Mouse (Mus musculus): ENCODE data around the gene Pacrg. TPM values are rescaled to one million over a fixed set of nuclear protein-coding genes. Genes with fewer than 3 reads are reported as not detected.

Gene Pacrg
- total RNA-seq, 2 experiments from 2014 or later, result 10.6 to 13.6 TPM

DNA sequence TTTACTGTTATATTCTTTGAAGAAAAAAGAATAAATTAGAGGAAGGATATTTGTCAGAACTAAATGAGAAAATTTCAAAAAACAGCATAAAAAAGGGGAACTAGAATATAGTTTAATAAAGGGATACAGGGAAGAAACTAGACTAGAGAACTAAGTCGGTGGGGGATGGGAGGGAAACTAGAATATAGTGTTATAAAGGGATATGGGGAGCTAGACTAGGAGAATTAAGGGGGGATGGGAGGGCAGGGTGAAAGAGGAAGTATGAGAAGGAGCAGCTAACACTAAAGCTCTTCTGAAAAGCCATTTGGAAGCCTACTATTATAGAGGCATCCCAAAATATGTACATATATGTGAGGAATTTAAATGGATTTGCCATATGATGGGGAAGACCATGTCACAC is 75.8 kb downstream of the Pacrg start:
- intact Hi-C loops (cut with DNase I), result no loop called here
- no peak for DNase-seq (ENCODE audit: extremely low spot score in 1 of 2, low spot score in 2 of 2)

DNA sequence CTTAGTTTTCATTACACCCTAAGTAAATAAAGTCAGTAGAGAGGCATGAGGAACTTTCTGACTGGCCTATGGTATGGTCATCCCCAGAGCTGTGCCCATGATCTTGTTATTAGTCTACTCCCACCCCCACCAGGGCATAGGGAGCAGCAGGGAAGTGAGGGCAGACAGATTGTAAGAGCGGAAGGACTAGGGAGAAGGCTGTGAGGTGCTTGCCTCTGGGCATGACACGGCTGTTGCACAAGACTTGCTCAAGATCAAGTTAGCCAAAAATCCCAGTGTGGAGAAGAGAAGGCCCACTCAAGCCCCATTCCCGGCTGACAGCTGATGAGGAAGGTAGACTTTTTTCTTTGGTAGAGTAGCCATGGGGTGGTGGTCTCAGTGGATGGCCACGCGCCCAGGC is 82.7 kb downstream of the Pacrg start:
- DNase-seq (ENCODE audit: extremely low spot score in 1 of 2, low spot score in 2 of 2), result no peak
- intact Hi-C loops (cut with DNase I), result no loop called here

DNA sequence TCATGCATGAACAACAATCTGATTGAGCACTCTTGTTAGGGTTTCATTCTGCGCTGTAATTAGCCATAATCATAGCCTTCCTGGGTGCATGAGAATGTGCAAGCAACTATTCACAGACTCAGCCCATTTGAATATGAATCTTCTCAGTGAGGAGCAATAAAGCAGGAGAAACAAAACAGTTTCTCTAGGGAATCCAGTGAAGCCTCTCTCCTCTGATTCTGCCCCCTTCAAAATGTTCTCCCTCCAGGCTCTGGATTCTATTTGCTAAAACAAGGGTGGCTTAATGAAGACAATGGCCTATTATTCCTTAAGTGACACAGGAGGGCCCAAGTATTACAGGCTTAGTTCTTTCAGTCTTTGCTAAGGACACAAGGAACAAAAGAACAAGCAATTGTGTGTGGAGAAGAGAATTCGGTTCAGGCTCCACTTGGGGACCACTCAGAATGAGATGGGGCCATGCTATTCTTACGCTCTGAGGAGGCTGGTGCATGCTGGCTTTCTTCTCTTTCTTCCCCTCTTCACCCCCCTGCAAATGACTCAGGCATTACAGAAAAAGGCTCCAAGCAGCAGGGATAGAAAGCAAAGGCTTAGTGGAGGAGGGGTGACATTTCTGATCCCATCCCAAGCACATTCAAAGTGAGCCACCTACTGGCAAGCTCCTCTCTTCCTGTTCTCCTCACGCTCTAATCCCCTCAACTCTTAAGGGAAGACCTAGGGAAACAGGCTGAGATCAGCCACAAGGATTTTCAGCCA is 95.2 kb downstream of the Pacrg start:
- peak; percentile 46 to 65 for DNase-seq (ENCODE audit: extremely low spot score in 1 of 2, low spot score in 2 of 2)
- intact Hi-C loops (cut with DNase I), result loop anchor here (5.0 kb wide), 1 partner anchor 408 kb away; no protein-coding TSS in a partner anchor

DNA sequence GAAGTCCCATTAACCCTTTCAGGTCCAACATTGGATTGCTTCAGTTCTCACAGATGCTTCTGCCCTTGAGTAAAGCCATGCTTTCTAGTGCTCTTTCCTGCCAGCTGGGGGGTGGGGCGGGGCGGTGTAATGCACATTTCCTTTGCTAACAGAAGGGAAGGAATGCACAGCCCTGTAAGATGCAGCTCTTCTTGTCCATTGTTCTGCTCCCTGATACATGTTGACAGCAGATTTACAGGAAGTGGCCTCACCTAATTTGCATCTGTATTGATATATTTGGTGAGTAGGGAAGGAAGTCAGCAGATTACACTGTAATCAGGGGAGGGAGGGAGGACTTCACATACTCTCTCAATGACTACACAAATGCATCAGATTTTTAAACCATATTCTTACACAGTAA is 100.0 kb downstream of the Pacrg start:
- intact Hi-C loops (cut with DNase I), result loop anchor here (5.0 kb wide), 1 partner anchor 403 kb away; no protein-coding TSS in a partner anchor
- no peak for DNase-seq (ENCODE audit: extremely low spot score in 1 of 2, low spot score in 2 of 2)

DNA sequence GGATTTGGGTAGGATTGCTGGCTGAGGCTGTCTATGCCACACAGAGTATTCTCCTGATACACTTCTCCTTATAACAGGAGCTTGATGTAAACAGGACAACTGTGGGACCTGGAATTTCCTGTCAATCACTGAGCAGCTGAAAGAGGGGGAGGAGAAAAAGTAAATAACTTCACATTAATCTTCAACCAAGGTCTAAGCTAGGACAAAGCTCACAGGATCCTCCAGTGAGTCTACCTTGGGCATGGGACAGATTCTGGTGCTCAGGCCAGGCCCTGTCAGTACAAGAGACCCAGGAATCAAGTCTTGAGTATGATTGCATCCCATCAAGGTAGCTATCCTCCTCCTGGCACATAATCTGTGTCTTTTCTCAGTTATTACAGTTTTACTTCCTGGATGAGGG is 102.1 kb downstream of the Pacrg start:
- intact Hi-C loops (cut with DNase I), result loop anchor here (10.0 kb wide), 1 partner anchor 223 kb away; no protein-coding TSS in a partner anchor
- DNase-seq (ENCODE audit: extremely low spot score in 1 of 2, low spot score in 2 of 2), result no peak

DNA sequence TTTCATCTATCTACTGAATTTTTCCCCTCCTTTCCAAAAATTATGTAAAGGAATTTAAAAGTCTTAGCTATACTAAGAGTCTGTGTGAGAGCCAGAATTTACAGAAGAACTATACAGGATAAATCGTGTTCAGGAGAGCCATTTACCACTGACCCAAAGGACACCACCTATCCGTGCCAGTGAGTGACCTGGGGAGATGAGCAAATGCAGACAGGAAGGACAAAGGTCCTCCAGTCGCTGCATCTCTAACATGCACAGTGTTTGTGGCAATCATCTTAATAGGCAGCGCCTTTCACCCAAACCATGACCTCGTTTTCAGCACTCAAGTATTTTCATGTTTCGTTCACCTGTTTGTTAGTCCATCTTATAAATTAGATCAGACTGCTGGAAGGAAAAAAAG is 105.4 kb downstream of the Pacrg start:
- no peak for DNase-seq (ENCODE audit: extremely low spot score in 1 of 2, low spot score in 2 of 2)
- intact Hi-C loops (cut with DNase I), result loop anchor here (10.0 kb wide), 1 partner anchor 220 kb away; no protein-coding TSS in a partner anchor

DNA sequence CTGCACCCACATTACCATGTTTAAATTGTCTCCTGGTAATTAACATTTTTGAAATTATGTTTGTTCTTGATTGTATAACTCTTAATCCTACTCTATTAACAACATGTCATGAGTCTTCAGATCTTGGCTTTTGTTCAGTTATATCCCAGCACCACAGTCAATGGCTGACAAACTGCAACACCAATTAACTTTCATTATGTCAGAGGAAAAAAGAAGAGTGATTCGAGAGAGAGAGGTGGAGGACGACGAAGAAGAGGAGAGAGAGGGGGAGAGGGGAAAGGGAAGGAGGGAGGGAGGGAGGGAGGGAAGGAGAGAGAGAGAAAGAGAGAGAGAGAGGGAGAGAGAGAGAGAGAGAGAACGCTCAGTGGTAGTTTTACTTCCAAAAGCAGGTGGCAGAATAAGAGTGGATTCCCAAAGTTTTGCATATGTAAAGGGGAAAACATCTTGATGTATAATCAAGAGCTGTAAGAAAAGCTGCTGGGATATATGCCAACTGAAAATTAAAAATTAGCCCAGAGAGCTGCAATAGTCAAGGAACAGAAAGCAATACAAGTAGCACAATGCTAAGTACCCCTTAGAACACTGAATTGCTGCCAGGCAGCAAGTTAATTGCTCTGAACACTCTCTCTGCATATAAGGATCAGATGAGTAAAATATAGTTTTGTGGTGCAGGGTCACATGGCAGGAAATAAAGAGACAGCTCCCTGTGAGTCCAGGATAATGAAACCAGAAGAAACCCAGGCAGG is 107.6 kb downstream of the Pacrg start:
- DNase-seq (ENCODE audit: extremely low spot score in 1 of 2, low spot score in 2 of 2), result no peak
- intact Hi-C loops (cut with DNase I), result loop anchor here (10.0 kb wide), 1 partner anchor 218 kb away; no protein-coding TSS in a partner anchor

DNA sequence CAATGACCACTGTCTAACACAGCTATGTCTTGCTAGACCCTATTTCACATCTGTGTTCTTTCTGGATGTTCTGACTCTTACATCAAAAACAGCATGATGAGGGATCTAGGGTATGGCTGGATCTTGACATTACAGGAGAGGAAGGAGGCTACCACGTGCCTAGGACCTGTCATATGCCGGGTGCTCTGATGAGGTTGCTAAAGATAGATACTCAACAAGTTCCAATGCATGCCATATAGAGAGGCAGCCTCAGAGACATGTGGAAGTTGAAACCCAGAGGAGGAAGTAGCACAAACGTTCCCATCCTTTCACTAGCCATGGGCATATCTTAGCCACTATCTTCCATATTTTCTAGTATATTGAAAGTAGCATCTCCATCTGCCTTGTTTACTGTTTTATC is 115.3 kb downstream of the Pacrg start:
- intact Hi-C loops (cut with DNase I), result loop anchor here (5.0 kb wide), 1 partner anchor 193 kb away; no protein-coding TSS in a partner anchor
- DNase-seq (ENCODE audit: extremely low spot score in 1 of 2, low spot score in 2 of 2), result no peak

DNA sequence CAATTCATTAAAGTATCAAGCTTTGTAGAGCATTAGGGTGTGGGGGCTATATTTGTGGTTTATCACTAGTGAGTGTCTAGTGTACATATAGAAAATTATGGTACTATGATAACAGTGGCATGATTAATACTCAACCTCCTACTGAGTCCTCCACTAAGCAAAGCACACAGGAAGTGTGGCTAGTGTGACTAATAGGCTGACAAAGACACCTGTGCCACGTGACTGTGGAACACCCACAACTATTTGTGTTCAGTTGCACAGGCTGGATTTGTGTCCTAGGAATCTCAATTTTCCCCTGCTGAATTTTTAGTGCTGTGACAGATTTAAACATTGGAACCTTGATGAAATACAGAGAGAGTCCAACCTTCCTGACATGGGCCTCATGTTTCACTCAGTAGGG is 118.5 kb downstream of the Pacrg start:
- intact Hi-C loops (cut with DNase I), result no loop called here
- DNase-seq (ENCODE audit: extremely low spot score in 1 of 2, low spot score in 2 of 2), result no peak

DNA sequence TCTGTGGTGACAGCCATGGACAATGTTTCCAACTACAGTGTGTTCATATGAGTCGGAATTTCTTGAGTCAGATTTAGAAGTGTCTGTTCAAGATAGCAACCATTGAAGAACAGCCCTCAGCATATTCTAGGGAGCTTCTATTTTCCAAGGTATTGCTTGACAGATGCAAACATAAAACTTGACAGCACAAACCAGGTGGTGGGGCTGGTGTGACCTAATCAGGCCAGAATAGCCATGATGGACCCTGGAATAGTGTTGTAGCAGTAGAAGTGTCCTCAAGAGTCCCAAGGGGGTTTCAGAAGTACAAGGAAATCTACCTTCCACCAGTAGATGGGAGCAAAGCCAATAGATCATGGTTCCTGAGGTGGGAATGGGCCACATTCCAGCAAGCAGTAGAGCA is 123.0 kb downstream of the Pacrg start:
- DNase-seq (ENCODE audit: extremely low spot score in 1 of 2, low spot score in 2 of 2), result no peak
- intact Hi-C loops (cut with DNase I), result no loop called here

DNA sequence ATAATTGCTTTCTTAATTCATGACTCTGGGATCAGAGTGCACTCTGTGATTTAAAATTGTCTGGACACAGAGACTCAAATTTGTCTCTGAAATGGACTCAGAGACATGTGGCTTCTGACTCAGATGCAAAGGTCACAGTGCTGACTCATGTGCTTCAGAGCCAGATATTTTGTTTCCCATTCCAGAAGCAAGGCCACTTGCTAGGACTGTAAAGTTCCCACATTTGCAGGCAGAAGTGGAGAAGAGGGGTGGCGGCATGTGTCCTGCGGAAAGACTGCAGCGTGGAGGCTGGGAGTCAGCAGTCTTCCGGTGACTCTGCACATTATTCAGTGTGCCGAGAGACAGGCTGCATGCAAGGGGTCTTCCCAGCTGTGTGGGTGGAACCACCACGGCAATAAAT is 137.3 kb downstream of the Pacrg start:
- intact Hi-C loops (cut with DNase I), result no loop called here
- DNase-seq (ENCODE audit: extremely low spot score in 1 of 2, low spot score in 2 of 2), result no peak

DNA sequence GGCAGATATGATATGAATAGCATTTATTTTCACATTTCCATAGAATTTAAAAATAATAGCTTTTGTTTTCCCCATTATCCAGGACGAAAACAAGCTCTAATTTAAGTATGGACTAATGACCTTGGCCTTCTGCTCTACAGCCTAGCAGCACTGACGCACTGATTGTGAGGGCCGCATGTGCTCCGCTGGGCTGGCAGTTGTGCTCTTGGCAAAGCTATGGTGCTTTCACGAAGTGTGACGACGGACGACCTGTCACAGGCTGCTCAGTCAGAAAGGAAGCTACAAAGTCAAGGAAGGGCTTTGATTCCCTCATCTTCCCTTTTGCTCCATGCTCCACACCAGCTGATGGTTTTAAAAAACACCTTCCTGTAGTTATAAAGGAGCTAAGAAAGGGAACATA is 142.1 kb downstream of the Pacrg start:
- intact Hi-C loops (cut with DNase I), result no loop called here
- no peak for DNase-seq (ENCODE audit: extremely low spot score in 1 of 2, low spot score in 2 of 2)

DNA sequence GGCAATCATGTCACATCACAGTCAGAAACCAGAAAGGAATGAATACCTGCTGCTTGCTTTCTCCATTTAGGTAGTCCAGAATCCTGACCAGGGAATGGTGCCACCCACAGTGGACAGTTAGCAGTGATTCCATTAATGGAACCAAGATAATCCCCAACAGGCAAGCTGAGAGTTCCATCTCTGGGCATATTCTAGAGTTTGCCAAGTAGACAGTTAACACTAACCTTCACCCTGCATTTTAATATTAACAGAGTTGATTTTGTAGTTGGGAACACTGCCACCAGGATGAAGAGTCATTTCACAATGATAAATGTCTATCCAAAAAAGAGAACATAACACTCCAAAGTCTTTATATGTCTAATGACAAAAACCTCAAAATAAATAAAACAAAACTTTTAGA is 144.7 kb downstream of the Pacrg start:
- intact Hi-C loops (cut with DNase I), result no loop called here
- DNase-seq (ENCODE audit: extremely low spot score in 1 of 2, low spot score in 2 of 2), result no peak

DNA sequence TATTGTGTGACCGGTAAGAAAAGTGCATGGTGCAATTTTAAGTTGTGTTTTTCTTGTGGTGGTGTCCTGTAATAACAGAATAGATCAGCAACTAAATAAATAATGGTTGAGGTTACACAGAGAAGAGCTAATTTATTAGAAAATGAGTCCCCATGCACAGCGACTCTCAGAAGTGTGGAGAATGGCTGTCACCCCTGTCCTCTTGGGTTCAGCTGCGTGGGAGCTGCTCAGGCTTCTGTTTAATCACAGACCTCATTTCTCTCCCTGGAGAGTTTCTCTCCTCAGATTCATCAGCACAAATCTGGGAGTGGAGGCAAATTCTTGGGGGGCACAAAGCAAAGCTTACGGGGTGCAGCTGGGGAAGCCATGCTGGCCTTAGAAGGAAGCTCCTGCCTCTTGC is 163.0 kb downstream of the Pacrg start:
- intact Hi-C loops (cut with DNase I), result no loop called here
- DNase-seq (ENCODE audit: extremely low spot score in 1 of 2, low spot score in 2 of 2), result no peak

DNA sequence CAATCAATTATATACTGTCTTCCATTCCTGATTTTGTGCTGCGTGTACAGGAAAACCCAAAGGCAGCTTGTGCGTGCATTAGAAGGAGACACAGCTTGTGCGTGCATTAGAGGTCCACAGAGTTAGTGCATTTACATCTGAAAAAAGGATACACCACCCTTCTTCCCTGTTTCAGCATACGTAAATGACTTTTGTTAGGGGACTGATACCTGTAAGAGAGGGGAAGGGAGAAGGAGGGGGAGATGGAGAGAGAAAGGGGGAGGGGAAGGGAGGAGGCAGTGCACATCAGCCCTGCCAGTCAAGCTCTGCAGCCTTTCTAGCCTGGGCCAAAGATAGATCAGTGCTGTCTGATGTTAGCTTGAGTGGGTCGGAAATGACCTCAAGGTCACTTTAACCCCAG is 164.6 kb downstream of the Pacrg start:
- no peak for DNase-seq (ENCODE audit: extremely low spot score in 1 of 2, low spot score in 2 of 2)
- intact Hi-C loops (cut with DNase I), result no loop called here

DNA sequence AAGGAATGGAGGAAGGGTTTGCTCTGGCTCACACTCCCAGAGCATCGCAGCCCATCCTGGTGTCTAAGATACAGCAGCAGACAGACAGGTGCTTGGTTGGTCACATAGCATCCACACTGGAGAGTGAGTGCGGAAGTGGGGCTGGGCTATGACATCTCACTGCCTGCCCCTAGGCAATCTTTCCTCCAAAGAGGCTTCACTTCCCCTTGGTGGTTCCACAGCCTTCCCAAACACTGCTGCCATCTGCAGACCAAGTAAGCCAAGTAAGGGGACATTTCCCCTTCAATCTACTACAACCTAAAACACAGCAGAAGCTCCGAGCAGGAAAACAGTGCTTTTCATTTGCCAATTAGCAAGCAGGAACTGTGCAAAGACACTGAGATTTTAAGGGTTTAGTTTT is 165.1 kb downstream of the Pacrg start:
- intact Hi-C loops (cut with DNase I), result no loop called here
- DNase-seq (ENCODE audit: extremely low spot score in 1 of 2, low spot score in 2 of 2), result peak in 1 of 2 experiments; percentile 4

DNA sequence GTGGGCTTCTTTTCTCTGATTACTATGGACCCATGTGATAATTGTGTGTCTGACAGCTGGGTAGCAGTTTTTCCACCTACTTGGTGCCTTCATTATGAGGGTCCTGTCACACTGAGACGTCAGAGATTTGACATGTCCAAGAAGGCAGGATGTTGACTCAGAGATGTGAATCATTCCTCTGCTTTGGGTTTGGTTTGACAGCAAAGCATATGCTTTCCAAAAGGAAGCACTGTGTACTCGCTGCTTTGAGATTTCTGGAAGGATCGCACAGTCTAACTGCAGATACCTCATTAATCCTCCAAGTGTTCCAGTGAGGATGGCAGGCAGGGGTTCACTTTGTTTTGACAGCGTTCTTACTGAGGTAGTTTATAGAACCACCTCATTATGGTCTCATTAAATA is 178.8 kb downstream of the Pacrg start:
- intact Hi-C loops (cut with DNase I), result no loop called here
- no peak for DNase-seq (ENCODE audit: extremely low spot score in 1 of 2, low spot score in 2 of 2)

DNA sequence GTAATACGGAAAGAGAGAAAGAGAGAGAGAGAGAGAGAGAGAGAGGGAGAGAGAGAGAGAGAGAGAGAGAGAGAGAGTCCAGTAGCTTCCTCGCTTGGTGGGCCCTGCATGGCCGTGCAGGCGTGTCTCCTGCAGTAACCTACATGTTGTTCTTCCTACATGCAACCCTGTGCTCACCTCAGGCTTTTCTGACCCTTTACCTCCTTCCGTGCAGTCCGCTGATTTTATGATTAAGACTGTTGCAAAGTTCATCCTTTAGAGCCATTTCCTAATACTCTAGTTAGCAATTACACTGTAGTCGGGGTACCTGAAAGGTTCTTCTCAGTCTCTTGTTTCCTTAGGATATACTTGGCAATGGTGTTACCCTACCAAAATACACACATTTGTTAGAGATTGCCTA is 196.5 kb downstream of the Pacrg start:
- intact Hi-C loops (cut with DNase I), result no loop called here
- no peak for DNase-seq (ENCODE audit: extremely low spot score in 1 of 2, low spot score in 2 of 2)

DNA sequence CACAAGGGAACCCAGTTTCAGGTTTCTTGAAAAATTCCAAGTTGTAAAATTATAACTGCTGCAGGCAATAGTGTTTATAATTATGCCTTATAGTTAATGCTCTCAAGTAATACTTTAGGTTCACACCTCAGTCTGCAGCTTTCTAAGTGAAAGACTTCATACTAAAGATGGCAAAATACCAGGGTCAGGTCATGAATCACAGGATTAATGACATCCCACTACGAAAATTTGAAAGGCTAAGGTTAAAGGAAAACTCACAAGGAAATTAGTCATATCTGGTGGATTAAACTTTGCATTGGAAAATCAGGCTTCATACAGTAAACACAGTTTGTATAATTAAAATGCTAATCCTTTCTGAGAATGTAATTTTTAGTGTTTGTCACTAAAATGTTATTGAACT is 200.3 kb downstream of the Pacrg start:
- no peak for DNase-seq (ENCODE audit: extremely low spot score in 1 of 2, low spot score in 2 of 2)
- intact Hi-C loops (cut with DNase I), result no loop called here

DNA sequence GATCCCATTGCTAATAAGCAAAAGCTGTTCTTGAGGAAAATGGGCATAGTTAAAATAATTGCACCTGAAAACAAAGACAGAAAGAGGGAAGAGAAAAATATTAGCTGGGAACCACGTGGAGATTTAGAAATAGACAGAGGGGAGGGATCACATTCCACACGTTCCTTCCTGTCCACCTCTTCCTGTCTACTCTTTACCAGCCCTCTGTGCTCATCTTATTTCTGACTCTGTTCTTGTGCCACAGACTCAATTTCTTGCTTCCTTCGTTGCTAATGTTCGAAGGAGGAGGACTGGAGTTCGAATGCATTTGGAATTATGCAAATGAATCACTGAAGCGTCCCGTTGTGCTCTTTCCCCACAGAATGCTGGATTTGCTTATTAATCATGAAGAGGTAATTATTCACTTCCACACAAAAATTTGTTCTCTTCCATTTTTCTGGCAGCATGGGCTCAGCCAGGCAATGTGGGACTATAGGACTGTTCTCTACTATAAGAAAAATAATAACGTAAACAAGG is 204.1 kb downstream of the Pacrg start:
- intact Hi-C loops (cut with DNase I), result no loop called here
- DNase-seq (ENCODE audit: extremely low spot score in 1 of 2, low spot score in 2 of 2), result no peak

Measured in left cerebral cortex, postnatal 10 days (tissue).